ENCODE assay signal across 8 mouse cellular contexts in genomic region chr11:87276240-87276985, GRCm38 (mm10).
DNase-seq lines count a peak whose midpoint lies in the region; ATAC-seq and TF ChIP-seq lines count a peak whose summit lies in the region.

No protein-coding gene starts in this region.

- no peak overlapping the region for H3K4me3 ChIP-seq in layer of hippocampus, adult 2 months
- H3K4me3 ChIP-seq in hindbrain, postnatal 0 days (ENCODE audit: low read length) = no peak overlapping the region
- no peak overlapping the region for H3K4me3 ChIP-seq in neural tube, embryonic 14.5 days (ENCODE audit: low read depth, low read length)

- no peak for ATAC-seq in hindbrain, postnatal 0 days
- peak; percentile 58; the same call in 1 of the 2 replicates for ATAC-seq in neural tube, embryonic 14.5 days (ENCODE audit: low read depth)

- WGBS in hindbrain, postnatal 0 days = 10% methylated on average over 5 of the region's 5 CpGs
- 9% methylated on average over 5 of the region's 5 CpGs for WGBS in neural tube, embryonic 14.5 days

- peaks cover 16% of the 10 kb centered on the region; the same call in 1 of the 2 replicates for H3K4me1 ChIP-seq in hindbrain, postnatal 0 days (ENCODE audit: insufficient read depth, low read length)
- peaks cover 15% of the 10 kb centered on the region; the same call in 1 of the 2 replicates for H3K4me1 ChIP-seq in neural tube, embryonic 14.5 days (ENCODE audit: control insufficient read depth, insufficient read depth, low read length)

- TF ChIP-seq CTCF in layer of hippocampus, adult 2 months (conservative IDR thresholded peaks at IDR 0.05) = no peak
- no peak for TF ChIP-seq CTCF in hindbrain, postnatal 0 days (IDR thresholded peaks at IDR 0.05; ENCODE audit: low read depth)

- no peaks in the 10 kb centered on the region for H3K27me3 ChIP-seq in hindbrain, postnatal 0 days (ENCODE audit: insufficient read depth, low read length)
- H3K27me3 ChIP-seq in neural tube, embryonic 14.5 days (ENCODE audit: control insufficient read depth, insufficient read depth, low read length) = no peaks in the 10 kb centered on the region

- H3K4me2 ChIP-seq in hindbrain, postnatal 0 days (ENCODE audit: low read depth, low read length) = 0 out of 2 replicates have a peak overlapping the region, but pooled peaks have one; percentile 5
- H3K4me2 ChIP-seq in neural tube, embryonic 14.5 days (ENCODE audit: low read depth, low read length) = no peak overlapping the region

- no peak for DNase-seq in layer of hippocampus, adult 2 months (ENCODE audit: low spot score in 2 of 2)
- no peak for DNase-seq in layer of hippocampus, adult 18-20 months (ENCODE audit: low spot score in 2 of 2)
- peak; percentile 67 for DNase-seq in embryo, embryonic 11 days
- DNase-seq in hindbrain, postnatal 0 days (ENCODE audit: low spot score) = no peak
- no peak for DNase-seq in layer of hippocampus, postnatal 25 days (ENCODE audit: extremely low spot score in 1 of 2, low spot score in 1 of 2)
- no peak for DNase-seq in yolk sac, embryonic 10.5 days (ENCODE audit: low spot score)
- DNase-seq in lung, postnatal 36 days = no peak

- no peak overlapping the region for H3K9ac ChIP-seq in hindbrain, postnatal 0 days (replicated peaks; ENCODE audit: low read length)
- H3K9ac ChIP-seq in neural tube, embryonic 14.5 days (replicated peaks; ENCODE audit: low read depth, low read length) = no peak overlapping the region

- no peaks in the 10 kb centered on the region for H3K9me3 ChIP-seq in hindbrain, postnatal 0 days (ENCODE audit: low read length)
- no peaks in the 10 kb centered on the region for H3K9me3 ChIP-seq in neural tube, embryonic 14.5 days (ENCODE audit: control insufficient read depth, low read length)

- no peaks in the 10 kb centered on the region for H3K36me3 ChIP-seq in hindbrain, postnatal 0 days (ENCODE audit: insufficient read depth, low read length)
- H3K36me3 ChIP-seq in neural tube, embryonic 14.5 days (ENCODE audit: control insufficient read depth, insufficient read depth, low read length) = no peaks in the 10 kb centered on the region

- peak overlapping the region; percentile 64; the same call in 1 of the 2 replicates for H3K27ac ChIP-seq in layer of hippocampus, adult 2 months
- H3K27ac ChIP-seq in hindbrain, postnatal 0 days = 0 out of 2 replicates have a peak overlapping the region, but pooled peaks have one; percentile 7
- no peak overlapping the region for H3K27ac ChIP-seq in neural tube, embryonic 14.5 days (ENCODE audit: low read depth, low read length)
